Mouse (Mus musculus) adipocyte (in vitro differentiated cells): ENCODE data around the gene Defb28.
A peak's percentile ranks its signal among the peaks of the same experiment; 100 is the strongest.

Experiments used
- DNase-seq: peaks from one replicate; pipeline ENCODE4 v3.0.0-alpha.2; 2016; ENCODE audit warnings: low spot score

The Defb28 gene

GRCm38 (mm10) chr2:152517981-152518380, at the start of gene Defb28:
TSS of gene Defb28 (plus strand) at chr2:152518255.
- DNase-seq, result no peak

GRCm38 (mm10) chr2:152470973-152471372, 47.1 kb upstream of the Defb28 start:
- DNase-seq, result peak; percentile 68

- DNase-seq, result no peak
These were observed 45.6 kb upstream of the Defb28 start for GRCm38 (mm10) chr2:152472434-152472833.

- no peak for DNase-seq
These were observed 41.3 kb upstream of the Defb28 start, which contains the start of gene Defb20 for GRCm38 (mm10) chr2:152476763-152477162. TSS of gene Defb20 (plus strand) at chr2:152477063.

GRCm38 (mm10) chr2:152480881-152481280, 37.2 kb upstream of the Defb28 start:
- no peak for DNase-seq

- no peak for DNase-seq
These were observed 36.3 kb upstream of the Defb28 start for GRCm38 (mm10) chr2:152481726-152482125.

- DNase-seq, result no peak
These were observed 31.0 kb upstream of the Defb28 start for GRCm38 (mm10) chr2:152487024-152487423.

GRCm38 (mm10) chr2:152490038-152490437, 28.0 kb upstream of the Defb28 start, which contains the start of gene Defb22:
TSS of gene Defb22 (minus strand) at chr2:152490138.
- DNase-seq, result peak; percentile 8

GRCm38 (mm10) chr2:152493151-152493550, 24.9 kb upstream of the Defb28 start:
- no peak for DNase-seq

- no peak for DNase-seq
These were observed 20.0 kb upstream of the Defb28 start for GRCm38 (mm10) chr2:152498020-152498419.

- DNase-seq, result peak; percentile 9
These were observed 17.7 kb upstream of the Defb28 start for GRCm38 (mm10) chr2:152500204-152500862.

- no peak for DNase-seq
These were observed 17.2 kb upstream of the Defb28 start for GRCm38 (mm10) chr2:152500863-152501229.

- DNase-seq, result no peak
These were observed 14.1 kb upstream of the Defb28 start for GRCm38 (mm10) chr2:152503950-152504349.

- DNase-seq, result no peak
These were observed 6.5 kb upstream of the Defb28 start, which contains the start of gene Defb26 for GRCm38 (mm10) chr2:152511592-152511991. TSS of gene Defb26 (minus strand) at chr2:152511692.

- no peak for DNase-seq
These were observed 2.0 kb upstream of the Defb28 start for GRCm38 (mm10) chr2:152516084-152516483.

- DNase-seq, result no peak
These were observed 22.1 kb downstream of the Defb28 start, which contains the start of gene Defb29 for GRCm38 (mm10) chr2:152539944-152540710. TSS of gene Defb29 (minus strand) at chr2:152540098.

GRCm38 (mm10) chr2:152541979-152542378, 23.9 kb downstream of the Defb28 start:
- DNase-seq, result no peak

- no peak for DNase-seq
These were observed 24.8 kb downstream of the Defb28 start for GRCm38 (mm10) chr2:152542897-152543296.

- DNase-seq, result no peak
These were observed 25.4 kb downstream of the Defb28 start for GRCm38 (mm10) chr2:152543478-152543877.

GRCm38 (mm10) chr2:152544691-152545090, 26.6 kb downstream of the Defb28 start:
- peak; percentile 10 for DNase-seq

- peak; percentile 20 for DNase-seq
These were observed 30.1 kb downstream of the Defb28 start for GRCm38 (mm10) chr2:152548124-152548523.

- peak; percentile 54 for DNase-seq
These were observed 35.8 kb downstream of the Defb28 start for GRCm38 (mm10) chr2:152553774-152554423.

GRCm38 (mm10) chr2:152556655-152557054, 38.6 kb downstream of the Defb28 start:
- DNase-seq, result no peak
